Mouse (Mus musculus): ENCODE results near the gene Krtap10-4. TPM values are rescaled to one million over a fixed set of nuclear protein-coding genes. Genes with fewer than 3 reads are reported as not detected.
"Not testable (repeated sequence)": the region's sequence is repeated elsewhere in the genome, so short reads cannot be mapped to it uniquely, and the experiment has no call there.

Gene Krtap10-4
- polyA plus RNA-seq, 1 experiment from 2014 or later: not detected

GRCm38 (mm10) chr10:77783396-77783795, 43.5 kb downstream of the Krtap10-4 start:
- H3K27me3 ChIP-seq (replicated peaks); ATAC-seq; H3K36me3 ChIP-seq; H3K4me3 ChIP-seq; H3K4me2 ChIP-seq; H3K27ac ChIP-seq; H3K4me1 ChIP-seq; H3K9me3 ChIP-seq (replicated peaks); H3K9ac ChIP-seq: not testable (repeated sequence)
- WGBS (ENCODE audit: insufficient replicate concordance): 47% methylated on average over 1 of the region's 3 CpGs

GRCm38 (mm10) chr10:77782442-77782841, 44.5 kb downstream of the Krtap10-4 start, which contains the start of gene Gm3250:
Gene Gm3250 (minus strand): TSS chr10:77782542.
- H3K4me1 ChIP-seq; H3K36me3 ChIP-seq; H3K27ac ChIP-seq; H3K4me2 ChIP-seq; H3K9me3 ChIP-seq (replicated peaks); H3K27me3 ChIP-seq (replicated peaks); H3K4me3 ChIP-seq; ATAC-seq; H3K9ac ChIP-seq: not testable (repeated sequence)
- WGBS (ENCODE audit: insufficient replicate concordance): 54% methylated on average over 1 of the region's 1 CpGs

DNA sequence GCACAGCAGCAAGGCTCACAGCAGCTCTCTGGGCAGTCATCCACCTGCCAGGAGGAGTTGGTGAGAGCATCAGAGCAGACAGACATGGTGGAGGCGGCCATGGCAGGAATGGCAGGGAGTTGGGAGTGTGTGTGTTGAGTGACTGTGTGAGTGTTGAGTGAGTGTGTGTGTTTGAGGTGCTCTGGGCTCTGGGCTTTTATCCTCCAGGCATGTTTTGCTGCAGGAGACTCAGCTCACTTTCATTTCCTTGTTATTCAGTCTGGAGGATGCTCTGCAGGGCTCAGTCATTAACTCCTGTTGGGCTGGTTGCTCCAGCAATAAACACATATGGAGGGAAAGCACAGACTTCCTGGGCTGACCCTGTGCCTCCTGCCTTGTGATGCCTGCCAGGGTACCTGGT, 50.1 kb downstream of the Krtap10-4 start, which contains the start of gene Gm7138:
TSS of gene Gm7138 (minus strand) at position 101 of the 400 bp plus-strand sequence.
- H3K36me3 ChIP-seq; H3K4me1 ChIP-seq; ATAC-seq; H3K27ac ChIP-seq; H3K9me3 ChIP-seq (replicated peaks); H3K4me2 ChIP-seq; H3K9ac ChIP-seq; H3K4me3 ChIP-seq; H3K27me3 ChIP-seq (replicated peaks): not testable (repeated sequence)
- WGBS (ENCODE audit: insufficient replicate concordance): 46% methylated on average over 1 of the region's 1 CpGs

Other genes starting within 250 kb of the Krtap10-4 start
- 68.8 and 72.8 TPM in 2 replicates for gene Pttg1ip, start 245.4 kb downstream of the Krtap10-4 start, polyA plus RNA-seq (2016; fragmentation: Nextera tagmentation; extraction: Ambion mirVana)
- gene Sumo3, start 221.0 kb downstream of the Krtap10-4 start, polyA plus RNA-seq (2016; fragmentation: Nextera tagmentation; extraction: Ambion mirVana): 138 and 146 TPM in 2 replicates
- gene Gm49325, start 220.9 kb downstream of the Krtap10-4 start, polyA plus RNA-seq (2016; fragmentation: Nextera tagmentation; extraction: Ambion mirVana): 5.1 TPM in 1 of 2 replicates, not detected in the other
- gene Ube2g2, start 204.8 kb downstream of the Krtap10-4 start, polyA plus RNA-seq (2016; fragmentation: Nextera tagmentation; extraction: Ambion mirVana): 55.7 and 59.9 TPM in 2 replicates
- gene Tspear, start 140.5 kb downstream of the Krtap10-4 start, polyA plus RNA-seq (2016; fragmentation: Nextera tagmentation; extraction: Ambion mirVana): 0.05 TPM in 1 of 2 replicates, not detected in the other
- not detected in 2 replicates for gene Gm19402, start 136.3 kb downstream of the Krtap10-4 start, polyA plus RNA-seq (2016; fragmentation: Nextera tagmentation; extraction: Ambion mirVana)
- gene Gm9508, start 129.9 kb downstream of the Krtap10-4 start, polyA plus RNA-seq (2016; fragmentation: Nextera tagmentation; extraction: Ambion mirVana): not detected in 2 replicates
- gene Gm10272, start 120.5 kb downstream of the Krtap10-4 start, polyA plus RNA-seq (2016; fragmentation: Nextera tagmentation; extraction: Ambion mirVana): not detected in 2 replicates
- not detected in 2 replicates for gene Gm10024, start 115.6 kb downstream of the Krtap10-4 start, polyA plus RNA-seq (2016; fragmentation: Nextera tagmentation; extraction: Ambion mirVana)
- gene Gm10142, start 111.3 kb downstream of the Krtap10-4 start, polyA plus RNA-seq (2016; fragmentation: Nextera tagmentation; extraction: Ambion mirVana): not detected in 2 replicates
- gene Krtap12-1, start 106.5 kb downstream of the Krtap10-4 start, polyA plus RNA-seq (2016; fragmentation: Nextera tagmentation; extraction: Ambion mirVana): not detected in 2 replicates
- not detected in 2 replicates for gene Gm10100, start 100.6 kb downstream of the Krtap10-4 start, polyA plus RNA-seq (2016; fragmentation: Nextera tagmentation; extraction: Ambion mirVana)
- gene Gm18596, start 84.5 kb downstream of the Krtap10-4 start, polyA plus RNA-seq (2016; fragmentation: Nextera tagmentation; extraction: Ambion mirVana): not detected in 2 replicates
- gene Gm9736, start 75.7 kb downstream of the Krtap10-4 start, polyA plus RNA-seq (2016; fragmentation: Nextera tagmentation; extraction: Ambion mirVana): not detected in 2 replicates
- not detected in 2 replicates for gene Gm3233, start 67.4 kb downstream of the Krtap10-4 start, polyA plus RNA-seq (2016; fragmentation: Nextera tagmentation; extraction: Ambion mirVana)
- gene Gm3238, start 55.8 kb downstream of the Krtap10-4 start, polyA plus RNA-seq (2016; fragmentation: Nextera tagmentation; extraction: Ambion mirVana): not detected in 2 replicates
- gene Gm7138, start 50.2 kb downstream of the Krtap10-4 start, polyA plus RNA-seq (2016; fragmentation: Nextera tagmentation; extraction: Ambion mirVana): not detected in 2 replicates
- gene Gm3250, start 44.6 kb downstream of the Krtap10-4 start, polyA plus RNA-seq (2016; fragmentation: Nextera tagmentation; extraction: Ambion mirVana): not detected in 2 replicates
- gene Gm7137, start 38.9 kb downstream of the Krtap10-4 start, polyA plus RNA-seq (2016; fragmentation: Nextera tagmentation; extraction: Ambion mirVana): not detected in 2 replicates
- not detected in 2 replicates for gene Gm9639, start 32.0 kb downstream of the Krtap10-4 start, polyA plus RNA-seq (2016; fragmentation: Nextera tagmentation; extraction: Ambion mirVana)
- gene Gm19668, start 28.0 kb downstream of the Krtap10-4 start, polyA plus RNA-seq (2016; fragmentation: Nextera tagmentation; extraction: Ambion mirVana): not detected in 2 replicates
- not detected in 2 replicates for gene Gm9507, start 15.3 kb downstream of the Krtap10-4 start, polyA plus RNA-seq (2016; fragmentation: Nextera tagmentation; extraction: Ambion mirVana)
- not detected in 2 replicates for gene Gm2696, start 12.4 kb downstream of the Krtap10-4 start, polyA plus RNA-seq (2016; fragmentation: Nextera tagmentation; extraction: Ambion mirVana)
- gene Krtap10-10, start 8.9 kb upstream of the Krtap10-4 start, polyA plus RNA-seq (2016; fragmentation: Nextera tagmentation; extraction: Ambion mirVana): not detected in 2 replicates
- not detected in 2 replicates for gene Gm36176, start 19.7 kb upstream of the Krtap10-4 start, polyA plus RNA-seq (2016; fragmentation: Nextera tagmentation; extraction: Ambion mirVana)
- gene Gm10318, start 25.8 kb upstream of the Krtap10-4 start, polyA plus RNA-seq (2016; fragmentation: Nextera tagmentation; extraction: Ambion mirVana): not detected in 2 replicates
- not detected in 2 replicates for gene Gm3285, start 34.9 kb upstream of the Krtap10-4 start, polyA plus RNA-seq (2016; fragmentation: Nextera tagmentation; extraction: Ambion mirVana)
- 8.5 and 8.7 TPM in 2 replicates for gene Lrrc3, start 75.4 kb upstream of the Krtap10-4 start, polyA plus RNA-seq (2016; fragmentation: Nextera tagmentation; extraction: Ambion mirVana)
- 1.1 and 1.2 TPM in 2 replicates for gene Trpm2, start 143.5 kb upstream of the Krtap10-4 start, polyA plus RNA-seq (2016; fragmentation: Nextera tagmentation; extraction: Ambion mirVana)
- gene 1810043G02Rik, start 151.4 kb upstream of the Krtap10-4 start, polyA plus RNA-seq (2016; fragmentation: Nextera tagmentation; extraction: Ambion mirVana): 6.7 and 6.9 TPM in 2 replicates
- gene Pfkl, start 183.0 kb upstream of the Krtap10-4 start, polyA plus RNA-seq (2016; fragmentation: Nextera tagmentation; extraction: Ambion mirVana): 152 and 157 TPM in 2 replicates
- gene Dnmt3l, start 214.9 kb upstream of the Krtap10-4 start, polyA plus RNA-seq (2016; fragmentation: Nextera tagmentation; extraction: Ambion mirVana): not detected in 2 replicates
- gene Aire, start 216.5 kb upstream of the Krtap10-4 start, polyA plus RNA-seq (2016; fragmentation: Nextera tagmentation; extraction: Ambion mirVana): 0.06 TPM in 1 of 2 replicates, not detected in the other
- 2.9 and 3.2 TPM in 2 replicates for gene Icosl, start 242.2 kb upstream of the Krtap10-4 start, polyA plus RNA-seq (2016; fragmentation: Nextera tagmentation; extraction: Ambion mirVana)